Mouse (Mus musculus): ENCODE measurements around the gene Dcun1d4.

Gene Dcun1d4

GRCm38 (mm10) chr5:73480700-73481099 is at the start of gene Dcun1d4:
TSS of gene Dcun1d4 (plus strand) at chr5:73481000.
- in situ Hi-C loops (cut with MboI, MseI), result loop anchor here (25.0 kb wide), 1 partner anchor 1582 kb away; no protein-coding TSS in a partner anchor

GRCm38 (mm10) chr5:73431581-73431980 is 49.2 kb upstream of the Dcun1d4 start:
- in situ Hi-C loops (cut with MboI, MseI), result loop anchor here (5.0 kb wide), 1 partner anchor 206 kb away; no protein-coding TSS in a partner anchor

DNA sequence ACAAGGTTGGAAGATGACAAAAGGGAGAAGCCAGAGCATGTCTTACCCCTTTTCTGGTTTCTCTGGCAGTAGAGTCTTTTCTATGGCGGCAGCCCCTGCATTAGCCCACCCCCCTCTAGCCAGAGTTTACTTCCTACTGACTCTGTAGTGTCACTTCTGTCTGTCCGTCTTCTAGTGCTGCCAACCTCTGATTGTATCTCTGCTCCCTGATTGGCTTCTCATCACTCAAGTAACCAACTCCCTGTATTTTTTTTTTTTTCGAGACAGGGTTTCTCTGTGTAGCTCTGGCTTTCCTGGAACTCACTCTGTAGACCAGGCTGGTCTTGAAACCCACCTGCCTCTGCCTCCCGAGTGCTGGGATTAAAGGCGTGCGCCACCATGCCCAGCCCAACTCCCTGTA is 48.0 kb upstream of the Dcun1d4 start:
- in situ Hi-C loops (cut with MboI, MseI), result loop anchor here (5.0 kb wide), 1 partner anchor 204 kb away; no protein-coding TSS in a partner anchor

DNA sequence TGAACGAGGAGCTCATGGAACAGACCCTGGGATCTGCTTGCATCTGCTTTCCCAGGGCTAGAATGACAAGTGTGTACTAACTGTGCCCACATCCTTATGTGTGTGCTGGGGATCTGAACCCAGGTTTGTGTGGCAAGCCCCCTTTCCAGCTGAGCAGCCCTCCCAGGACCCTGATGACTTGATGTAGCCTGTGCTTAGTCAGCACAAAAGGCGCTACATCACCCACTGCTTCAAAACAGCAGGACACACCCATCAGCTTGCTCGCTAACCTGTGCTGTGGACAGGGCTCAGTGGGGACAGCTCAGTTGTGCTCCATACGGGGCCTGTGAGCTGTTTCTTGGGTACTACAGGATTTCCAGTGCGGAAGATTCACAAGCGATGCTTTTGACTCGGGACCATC is 46.0 kb upstream of the Dcun1d4 start:
- in situ Hi-C loops (cut with MboI, MseI), result loop anchor here (5.0 kb wide), 1 partner anchor 203 kb away; no protein-coding TSS in a partner anchor

- in situ Hi-C loops (cut with MboI, MseI), result no loop called here
These were observed 38.6 kb upstream of the Dcun1d4 start for GRCm38 (mm10) chr5:73442176-73442575.

- in situ Hi-C loops (cut with MboI, MseI), result no loop called here
These were observed 30.5 kb upstream of the Dcun1d4 start for GRCm38 (mm10) chr5:73450276-73450675.

DNA sequence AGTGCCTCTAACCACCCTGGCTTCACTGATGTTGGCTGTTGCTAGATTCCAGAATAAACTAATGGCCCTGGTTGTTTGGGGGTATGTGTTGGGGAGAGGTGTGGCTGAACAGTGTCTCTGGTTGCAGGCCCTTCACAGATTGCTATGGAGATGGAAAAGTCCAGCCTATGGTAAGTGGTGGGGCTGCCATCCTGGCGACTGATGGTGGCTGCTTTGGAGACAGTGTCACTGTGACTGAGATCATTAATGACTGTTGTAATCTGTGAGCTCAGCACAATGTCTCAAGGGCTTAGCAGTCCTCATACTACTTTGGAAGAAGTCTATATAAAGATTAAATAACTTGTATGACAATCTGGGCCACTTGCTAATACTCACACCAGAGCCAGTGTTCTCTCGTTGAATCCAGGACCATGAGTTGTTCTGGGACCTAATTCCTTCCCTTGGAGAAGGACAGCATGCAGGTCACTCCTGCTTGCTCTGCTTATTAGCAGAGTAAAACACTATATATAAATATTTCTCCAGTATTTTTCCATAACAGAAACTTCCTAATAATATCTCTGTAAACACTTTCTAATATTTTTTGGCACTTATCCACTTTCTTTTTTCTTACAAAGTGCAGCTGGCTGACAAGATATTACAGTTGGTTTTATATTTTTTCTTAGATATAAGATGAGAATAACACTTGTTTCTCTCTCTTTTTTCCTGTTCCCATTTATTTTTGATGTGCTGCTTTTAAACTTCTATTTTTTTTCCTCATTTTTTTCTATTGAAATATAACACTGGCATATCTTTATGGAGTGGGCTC is 26.1 kb upstream of the Dcun1d4 start:
- in situ Hi-C loops (cut with MboI, MseI), result no loop called here

DNA sequence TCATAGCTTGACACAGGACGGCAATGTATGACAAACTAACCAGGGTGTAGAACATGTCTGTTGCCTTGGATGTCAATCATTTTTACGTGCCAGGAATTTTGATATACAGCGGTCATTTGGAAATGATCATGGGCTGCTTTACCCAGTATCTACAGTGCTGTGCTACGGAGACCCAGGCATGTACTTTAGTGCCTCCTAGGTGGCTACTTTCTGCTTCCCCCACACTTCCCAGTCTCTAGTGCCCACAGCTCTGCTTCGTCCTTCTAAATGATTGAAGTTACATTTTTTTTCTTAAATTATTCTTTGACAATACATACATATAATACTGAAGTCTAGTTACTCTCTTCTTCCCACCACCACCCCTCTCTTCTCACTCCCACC is 25.5 kb upstream of the Dcun1d4 start:
- in situ Hi-C loops (cut with MboI, MseI), result no loop called here

GRCm38 (mm10) chr5:73468462-73469433 is 12.1 kb upstream of the Dcun1d4 start:
- in situ Hi-C loops (cut with MboI, MseI), result no loop called here

DNA sequence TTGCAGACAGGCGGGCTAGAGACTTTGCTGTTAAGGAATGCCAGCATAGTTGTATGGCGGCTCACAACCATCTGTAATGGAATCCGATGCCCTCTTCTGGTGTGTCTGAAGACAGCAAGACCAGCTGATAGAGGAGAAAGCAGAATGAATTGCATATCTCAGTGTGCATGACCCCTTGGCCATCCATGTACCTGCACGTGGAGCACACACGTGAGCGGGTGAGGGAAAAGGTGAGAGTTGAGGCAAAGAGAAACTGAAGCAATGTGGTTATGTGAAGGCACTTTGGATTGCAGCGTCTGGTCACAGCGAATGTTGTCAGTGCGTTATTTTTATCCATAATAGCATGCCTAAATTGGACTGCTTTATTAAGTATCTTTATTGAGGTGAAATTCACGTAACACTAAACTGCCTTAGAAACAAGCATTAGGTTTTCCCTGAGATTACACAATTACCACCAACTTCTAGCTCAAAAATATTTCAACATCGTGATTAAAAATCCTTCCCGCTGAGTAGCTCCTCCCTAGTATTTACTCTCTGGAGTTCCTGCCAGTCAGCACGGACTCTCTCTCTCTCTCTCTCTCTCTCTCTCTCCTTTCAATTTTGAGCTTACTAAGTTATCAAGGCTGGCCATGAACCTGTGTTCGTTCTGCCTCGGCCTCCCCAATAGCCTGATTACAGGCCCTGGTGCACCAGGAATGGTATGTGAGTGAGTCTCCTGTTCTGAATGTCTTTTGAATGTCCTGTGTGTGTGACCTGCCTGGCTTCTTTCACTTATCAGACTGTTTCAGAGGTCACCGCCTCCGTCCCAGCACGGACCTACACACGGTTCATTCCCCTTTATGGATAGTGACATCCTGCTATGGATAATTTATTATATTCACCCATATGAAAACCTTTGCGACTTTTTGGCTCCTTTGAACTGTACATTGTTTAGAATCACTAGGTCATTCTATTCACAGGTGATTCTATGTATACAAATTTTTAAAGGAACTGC is 6.1 kb upstream of the Dcun1d4 start:
- in situ Hi-C loops (cut with MboI, MseI), result loop anchor here (5.0 to 25.0 kb wide), 2 partner anchors 57 to 1588 kb away; no protein-coding TSS in a partner anchor

DNA sequence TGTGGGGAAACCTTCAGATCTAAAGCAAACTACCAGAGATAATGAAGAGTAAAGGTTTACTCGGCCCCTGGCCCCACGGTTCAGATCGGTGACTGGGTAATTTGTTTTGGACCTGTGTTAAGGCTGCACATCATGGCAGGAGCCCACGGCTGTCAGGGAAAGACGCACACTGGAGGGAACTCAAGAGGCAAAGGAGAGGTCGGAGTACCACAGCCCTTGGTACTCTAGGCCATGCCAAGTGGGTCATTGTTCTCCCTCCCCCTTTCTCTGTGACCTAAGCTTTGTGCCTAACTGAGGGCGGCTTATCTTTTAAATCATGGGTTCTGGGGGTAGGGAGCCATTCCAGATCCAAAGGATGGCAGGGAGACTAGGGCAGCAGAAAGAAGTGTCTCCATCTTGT is 601 bp downstream of the Dcun1d4 start:
- in situ Hi-C loops (cut with MboI, MseI), result loop anchor here (25.0 kb wide), 1 partner anchor 1581 kb away; no protein-coding TSS in a partner anchor

GRCm38 (mm10) chr5:73482381-73482780 is 1.6 kb downstream of the Dcun1d4 start:
- in situ Hi-C loops (cut with MboI, MseI), result loop anchor here (25.0 kb wide), 1 partner anchor 1580 kb away; no protein-coding TSS in a partner anchor

DNA sequence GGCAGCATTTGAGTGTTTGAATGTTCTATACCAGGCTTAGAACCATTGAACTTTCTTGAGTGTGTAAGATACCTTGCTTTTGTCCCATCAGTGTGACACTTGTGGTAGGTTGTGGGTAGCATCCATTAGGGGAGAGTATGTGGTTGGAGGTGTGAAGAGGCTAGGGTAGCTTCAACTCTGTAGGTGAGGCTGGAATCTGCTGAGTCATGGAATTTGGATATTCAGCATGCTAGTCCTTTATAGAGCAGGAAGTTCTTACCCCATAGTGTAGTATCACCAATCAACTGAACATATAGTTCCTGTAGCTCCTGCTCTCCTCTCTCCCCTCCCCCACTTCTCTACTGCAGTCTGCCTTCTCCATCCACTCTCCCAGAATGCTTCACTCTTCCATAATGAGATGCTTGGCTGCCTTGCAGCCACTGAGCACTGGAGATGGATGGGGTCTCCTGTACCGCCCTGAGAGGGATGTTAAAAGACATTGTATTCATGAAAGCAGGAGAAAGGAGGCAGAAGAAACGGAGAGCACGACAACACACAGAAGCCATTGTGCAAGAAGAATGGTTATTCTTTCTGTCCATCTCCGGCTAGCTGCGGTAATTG is 3.3 kb downstream of the Dcun1d4 start:
- in situ Hi-C loops (cut with MboI, MseI), result loop anchor here (25.0 kb wide), 1 partner anchor 1578 kb away; no protein-coding TSS in a partner anchor

DNA sequence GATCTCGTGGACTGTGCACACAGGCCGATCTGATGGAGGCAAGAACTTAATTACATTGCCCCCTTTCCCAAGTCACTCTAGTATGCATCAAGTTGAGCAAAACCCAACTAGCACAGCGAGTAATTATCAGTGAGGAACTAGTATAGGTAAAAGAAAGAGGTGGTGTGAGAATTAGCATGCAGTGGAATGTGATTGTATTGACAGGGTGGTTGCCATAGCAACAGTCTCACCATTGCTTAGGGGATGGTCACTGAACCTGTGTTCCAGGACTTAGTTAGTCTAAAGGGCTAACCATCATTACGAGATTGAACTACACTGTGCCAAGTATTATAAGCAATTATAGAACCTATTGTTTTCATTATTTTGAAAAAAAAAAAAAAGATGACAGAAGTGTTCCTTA is 5.7 kb downstream of the Dcun1d4 start:
- in situ Hi-C loops (cut with MboI, MseI), result loop anchor here (25.0 kb wide), 1 partner anchor 1576 kb away; no protein-coding TSS in a partner anchor

- in situ Hi-C loops (cut with MboI, MseI), result loop anchor here (25.0 kb wide), 1 partner anchor 1572 kb away; no protein-coding TSS in a partner anchor
These were observed 9.1 kb downstream of the Dcun1d4 start for GRCm38 (mm10) chr5:73489915-73490314.

DNA sequence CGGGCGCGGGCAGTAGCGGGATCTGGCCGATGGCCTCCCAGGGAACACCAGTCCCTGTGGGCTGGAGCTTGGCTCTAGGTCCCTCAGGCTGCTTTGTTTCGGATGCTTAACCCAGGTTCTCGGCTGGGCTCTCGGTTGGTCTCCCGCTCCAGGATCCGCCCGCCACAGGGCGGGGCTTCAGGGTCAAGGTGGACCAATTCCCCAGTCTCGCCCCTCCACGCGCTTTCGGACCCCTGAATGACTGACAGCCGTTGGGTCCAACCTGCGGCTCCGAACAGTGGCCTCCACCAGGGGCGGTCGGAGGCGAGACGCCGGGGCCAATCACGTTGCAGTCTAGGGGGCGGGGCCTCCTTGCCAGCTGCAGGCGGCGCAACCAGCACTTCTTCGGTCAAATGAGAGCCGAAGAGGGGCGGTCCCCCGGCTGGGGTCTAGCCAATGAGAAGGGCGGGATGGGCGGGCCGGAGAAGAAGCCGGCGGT is 9.8 kb downstream of the Dcun1d4 start:
- in situ Hi-C loops (cut with MboI, MseI), result loop anchor here (25.0 kb wide), 1 partner anchor 1572 kb away; no protein-coding TSS in a partner anchor

- in situ Hi-C loops (cut with MboI, MseI), result loop anchor here (25.0 kb wide), 1 partner anchor 1571 kb away; no protein-coding TSS in a partner anchor
These were observed 10.5 kb downstream of the Dcun1d4 start for GRCm38 (mm10) chr5:73491074-73491836.

GRCm38 (mm10) chr5:73491837-73492720 is 11.3 kb downstream of the Dcun1d4 start:
- in situ Hi-C loops (cut with MboI, MseI), result loop anchor here (25.0 kb wide), 1 partner anchor 1570 kb away; no protein-coding TSS in a partner anchor

Data from regulatory T cell (primary cell).